Mouse (Mus musculus): Measurements from ENCODE around the gene 6030498E09Rik.

6030498E09Rik gene

DNA sequence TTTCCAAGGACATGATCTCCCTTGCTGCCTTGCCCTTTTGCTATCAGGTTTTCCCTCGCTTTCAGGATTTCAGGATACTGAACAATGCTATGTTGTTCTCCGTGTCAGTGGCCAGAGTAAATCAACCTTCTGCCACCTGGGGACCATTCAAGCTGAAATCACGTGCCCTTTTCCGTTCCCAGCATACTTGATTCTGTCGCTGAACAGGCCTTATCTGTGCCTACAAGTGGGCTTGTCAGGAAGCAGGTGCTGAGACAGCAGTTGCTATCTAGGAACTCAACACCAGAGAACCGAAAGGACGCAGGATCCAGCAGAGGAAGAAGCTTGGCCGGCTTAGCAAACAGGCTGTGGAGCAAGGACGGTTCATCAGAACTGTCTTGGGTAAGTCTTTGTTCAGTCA is at the start of gene 6030498E09Rik:
Gene 6030498E09Rik, plus strand, starts transcription at position 194 of the 400 bp plus-strand sequence.
- DNase-seq (ENCODE audit: low spot score in 2 of 2) = no peak

DNA sequence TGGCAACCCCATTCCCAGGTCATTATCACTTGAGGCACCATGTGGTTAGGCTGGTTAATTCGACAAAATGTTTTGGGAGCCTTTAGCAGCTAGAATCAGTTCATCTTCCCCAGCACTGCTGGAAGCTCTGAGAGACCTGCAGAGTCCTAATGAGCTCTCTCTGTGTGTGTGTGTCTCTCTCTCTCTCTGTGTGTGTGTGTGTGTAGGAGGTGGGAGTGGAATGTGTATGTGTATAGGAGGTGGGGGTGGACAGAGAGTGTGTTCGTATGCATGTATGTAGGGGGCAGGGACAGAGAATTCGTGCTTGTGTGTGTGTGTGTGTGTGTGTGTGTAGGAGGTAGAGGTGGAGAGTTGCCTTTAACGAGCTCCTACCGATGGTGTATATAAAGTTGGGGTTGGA is 42.4 kb upstream of the 6030498E09Rik start:
- no peak for DNase-seq (ENCODE audit: low spot score in 2 of 2)

DNA sequence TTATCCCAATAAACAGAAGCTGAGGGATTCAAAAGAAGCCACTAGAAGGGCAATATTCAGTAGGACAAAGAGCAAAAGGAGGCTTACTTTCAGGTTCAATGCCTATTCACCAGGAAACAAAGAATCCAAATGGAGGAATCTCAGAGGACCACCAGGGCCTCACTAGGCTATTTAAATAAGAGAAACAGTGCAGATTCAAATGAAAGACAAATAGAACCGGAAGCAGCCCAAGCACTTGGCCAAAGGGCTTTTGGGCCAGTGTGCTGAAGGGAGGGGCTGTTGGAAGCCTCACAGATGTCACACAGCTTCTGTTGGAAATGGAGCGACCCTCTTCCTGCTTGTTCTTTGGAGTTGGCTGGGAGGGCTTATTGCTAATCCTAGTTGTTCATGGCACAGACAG is 41.8 kb upstream of the 6030498E09Rik start:
- no peak for DNase-seq (ENCODE audit: low spot score in 2 of 2)

DNA sequence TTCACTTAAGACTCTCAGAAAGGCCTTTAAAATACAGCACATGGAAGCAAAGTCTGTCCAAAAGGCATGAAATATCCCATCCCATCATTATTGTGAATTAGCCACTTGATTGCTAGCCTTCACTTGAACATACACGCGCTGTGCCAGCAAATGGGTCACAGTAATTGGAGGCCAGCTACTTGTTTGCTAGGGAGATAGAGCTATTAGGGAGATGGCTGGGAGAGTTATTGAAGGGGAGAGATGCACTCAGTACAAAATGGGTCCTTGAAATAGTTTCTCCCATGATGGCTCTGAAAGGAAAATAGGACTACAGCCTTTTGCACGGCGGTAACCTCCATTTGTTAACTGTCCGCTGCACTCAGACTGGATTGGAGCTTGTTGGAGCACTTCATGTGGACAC is 38.8 kb upstream of the 6030498E09Rik start:
- no peak for DNase-seq (ENCODE audit: low spot score in 2 of 2)

DNA sequence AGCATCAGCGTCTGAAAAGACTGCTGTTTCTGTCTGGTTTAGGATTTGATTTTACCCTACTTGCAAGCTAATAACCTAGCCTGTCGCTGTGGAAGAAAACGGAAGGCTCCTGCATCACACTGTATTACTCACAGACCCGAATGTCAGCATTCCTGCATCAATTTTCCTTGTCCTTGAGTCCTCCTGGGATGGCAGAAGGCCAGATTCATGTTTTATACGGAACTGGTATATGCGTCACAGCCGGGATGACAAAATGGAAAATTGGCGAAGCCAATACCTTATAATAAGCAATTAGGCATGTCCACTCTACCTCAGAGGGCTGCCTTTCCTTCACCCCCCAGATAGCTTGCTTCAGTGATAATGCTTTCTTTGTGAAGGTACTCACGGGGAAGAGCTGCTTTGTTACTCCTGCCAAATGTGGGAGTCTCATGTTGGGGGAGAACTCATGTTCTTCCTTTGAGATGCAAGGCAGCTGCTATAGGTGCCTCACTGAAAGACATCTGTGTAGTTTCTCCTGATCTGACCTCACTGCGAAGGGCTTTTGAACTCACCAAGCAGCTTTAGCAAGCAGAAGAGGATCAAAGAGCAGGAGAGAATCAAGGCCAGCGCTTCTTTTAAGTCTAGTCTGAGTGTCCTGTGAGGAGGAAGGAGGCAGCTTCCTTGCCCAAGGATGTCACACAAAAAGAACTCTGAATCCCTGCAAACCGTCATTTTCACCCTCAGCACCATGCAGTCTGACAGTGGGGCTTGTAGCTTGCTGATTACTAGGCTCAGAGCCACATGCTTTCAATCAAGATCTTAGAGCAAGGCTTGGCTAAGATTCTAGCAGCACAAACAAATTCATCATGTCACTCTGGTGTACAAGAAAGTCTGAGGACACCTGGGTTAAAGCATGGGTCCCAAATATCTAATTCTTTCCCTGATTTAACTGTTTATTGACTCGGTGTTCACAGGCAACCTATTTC is 37.3 kb upstream of the 6030498E09Rik start:
- no peak for DNase-seq (ENCODE audit: low spot score in 2 of 2)

DNA sequence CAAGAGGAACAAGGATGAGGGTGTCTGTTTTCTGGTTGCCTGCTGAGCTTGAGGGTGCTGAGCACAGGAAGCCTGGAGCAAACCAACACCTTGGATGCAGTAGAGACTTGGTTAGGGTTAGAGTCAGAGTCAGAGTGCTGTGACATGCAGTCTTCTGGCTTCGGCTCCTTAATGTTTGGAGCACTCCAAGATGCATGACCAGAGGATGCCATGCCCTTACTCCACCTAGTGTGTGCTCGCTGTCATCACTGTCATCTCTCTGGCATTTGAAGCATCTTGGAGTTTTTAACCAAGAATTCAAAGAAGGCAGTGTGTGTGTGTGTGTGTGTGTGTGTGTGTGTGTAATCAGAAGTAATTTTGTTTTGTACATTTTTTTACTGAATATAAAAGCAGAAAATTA is 1.0 kb upstream of the 6030498E09Rik start:
- no peak for DNase-seq (ENCODE audit: low spot score in 2 of 2)

DNA sequence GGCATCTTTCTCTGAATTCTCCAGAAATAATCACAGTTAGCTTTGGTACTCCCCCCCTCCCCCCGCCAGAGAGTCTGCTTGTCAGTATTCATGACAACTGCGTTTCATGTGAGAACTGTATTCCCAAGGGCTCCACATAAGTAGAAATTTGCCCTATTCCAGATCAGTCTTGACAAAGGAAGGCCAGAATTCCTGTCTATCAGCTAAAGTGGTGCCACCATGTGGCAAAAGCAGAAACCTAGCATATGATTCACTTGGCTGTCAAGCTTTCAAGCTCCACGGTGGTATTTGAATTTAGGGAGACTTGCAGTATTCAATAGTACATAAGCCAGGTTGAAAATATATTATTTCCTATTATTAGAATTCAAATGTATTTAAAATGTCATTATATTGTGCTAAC is 585 bp upstream of the 6030498E09Rik start:
- DNase-seq (ENCODE audit: low spot score in 2 of 2) = peak in 1 of 2 experiments; percentile 14

DNA sequence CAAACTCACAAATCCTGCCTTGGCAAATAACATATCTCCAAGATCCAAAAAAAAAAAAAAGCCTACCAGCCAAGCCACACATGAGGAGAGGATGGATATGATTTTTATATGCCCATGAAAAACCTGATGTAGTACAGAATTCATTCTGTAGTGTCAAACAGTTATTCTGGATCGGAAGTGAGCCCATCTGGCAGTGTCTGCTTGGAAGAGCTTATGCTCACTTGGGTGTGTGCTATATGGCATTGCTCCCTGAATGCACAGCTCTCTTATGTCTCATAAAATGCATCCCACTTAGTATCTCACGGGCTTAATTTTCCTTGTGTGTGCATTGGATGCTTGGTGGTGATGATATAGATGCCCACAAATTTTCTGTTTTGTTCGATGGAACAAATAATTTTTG is 21.9 kb downstream of the 6030498E09Rik start:
- DNase-seq (ENCODE audit: low spot score in 2 of 2) = no peak

DNA sequence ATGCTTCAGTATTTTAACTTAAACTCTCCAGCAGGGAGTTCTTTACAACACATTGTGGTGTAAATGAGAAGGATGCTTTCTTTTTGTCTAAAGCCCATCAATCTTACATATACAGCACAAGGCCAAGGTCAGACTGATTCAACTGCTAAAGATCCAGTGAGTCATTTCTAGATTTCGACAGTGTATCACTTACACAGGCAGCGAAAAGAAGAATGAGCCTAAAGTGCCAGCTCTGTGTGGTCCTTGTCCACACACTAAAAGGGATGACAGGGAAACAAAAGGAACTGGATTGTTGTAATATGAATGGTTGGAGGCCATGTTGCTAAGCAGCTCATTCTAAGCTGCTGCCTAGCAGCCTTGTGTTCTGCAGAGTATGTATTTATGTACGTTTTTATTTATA is 41.5 kb downstream of the 6030498E09Rik start:
- no peak for DNase-seq (ENCODE audit: low spot score in 2 of 2)

DNA sequence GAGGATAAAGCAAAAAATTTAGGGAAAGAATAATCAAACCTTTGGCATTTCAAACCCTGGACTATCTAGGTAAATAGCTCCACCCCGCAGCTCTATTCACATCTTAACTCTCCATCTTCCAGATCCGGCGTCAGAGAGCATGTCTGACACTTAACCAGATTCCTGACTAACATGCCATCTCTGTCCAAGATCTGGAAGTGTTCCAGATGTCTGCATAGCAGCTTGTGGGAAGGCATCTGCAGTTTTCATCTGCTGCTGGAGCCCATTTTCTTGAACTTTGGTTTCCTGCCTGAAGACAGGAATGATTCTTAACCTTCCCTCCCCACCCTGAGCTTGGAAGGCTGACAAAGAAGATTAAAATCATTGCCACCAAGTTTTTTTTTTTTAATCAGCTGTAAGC is 44.4 kb downstream of the 6030498E09Rik start:
- DNase-seq (ENCODE audit: low spot score in 2 of 2) = no peak

DNA sequence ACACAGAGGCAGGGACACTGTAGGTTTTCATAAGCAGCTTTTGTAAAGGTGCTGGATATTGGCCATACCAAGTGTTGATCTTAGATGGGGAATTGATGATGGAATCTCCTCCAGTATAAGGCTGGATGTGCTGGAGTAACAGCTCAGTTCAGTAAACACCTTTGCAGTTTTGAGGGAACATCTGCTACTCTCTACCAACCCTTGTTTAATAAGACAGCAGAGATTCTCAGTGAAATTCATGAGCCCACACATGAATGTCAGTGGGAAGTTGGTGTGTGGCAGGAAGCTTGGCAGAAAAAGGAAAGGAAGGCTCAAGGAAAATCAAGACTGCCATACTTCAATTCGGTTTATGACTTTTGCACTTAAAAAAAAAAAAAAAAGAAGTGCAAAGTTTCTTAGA is 186.1 kb downstream of the 6030498E09Rik start:
- DNase-seq (ENCODE audit: low spot score in 2 of 2) = no peak

DNA sequence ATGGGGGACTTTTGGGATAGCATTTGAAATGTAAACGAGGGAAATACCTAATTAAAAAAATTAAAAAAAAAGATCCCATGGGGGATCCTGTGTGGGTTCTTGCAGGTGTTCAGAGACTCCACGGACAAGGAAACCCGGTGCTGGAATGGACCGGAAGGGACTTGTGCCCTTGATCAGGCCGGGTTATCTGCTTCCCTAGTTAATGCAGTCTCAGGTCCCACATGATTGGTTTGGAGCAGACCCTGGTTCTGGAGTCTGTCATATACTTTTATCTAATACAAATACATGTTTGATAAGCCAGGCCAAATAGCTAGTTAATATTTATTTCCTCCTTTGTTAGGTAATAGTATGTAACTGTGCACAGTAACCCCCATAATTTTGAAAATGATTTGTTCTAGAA is 223.8 kb downstream of the 6030498E09Rik start:
- no peak for DNase-seq (ENCODE audit: low spot score in 2 of 2)

All from frontal cortex, postnatal 14 days (tissue).